Mouse (Mus musculus): ENCODE results near the gene Tmem51. TPM values are rescaled to one million over a fixed set of nuclear protein-coding genes. Genes with fewer than 3 reads are reported as not detected.

Tmem51 gene
- polyA plus RNA-seq, 1 experiment from 2014 or later, result 6.3 TPM

- Histone ChIP-seq H3K4me2 (ENCODE audit: low read depth, low read length, severe bottlenecking) (no peak overlapping the region), H3K9ac (ENCODE audit: low read length) (no peak overlapping the region), H3K27ac (ENCODE audit: low read depth, low read length) (no peak overlapping the region), H3K27me3 (ENCODE audit: control insufficient read depth, insufficient read depth, low read length) (no peaks in the 10 kb centered on the region), H3K36me3 (ENCODE audit: control insufficient read depth, insufficient read depth, low read length) (no peaks in the 10 kb centered on the region), H3K9me3 (ENCODE audit: control insufficient read depth, low read length) (no peaks in the 10 kb centered on the region), H3K4me3 (ENCODE audit: low read depth, low read length) (no peak overlapping the region), H3K4me1 (replicated peaks; ENCODE audit: control insufficient read depth, insufficient read depth, low read length) (no peaks in the 10 kb centered on the region)
- WGBS, result 64% methylated on average over 12 of the region's 12 CpGs
- DNase-seq (ENCODE audit: low spot score), result no peak
- ATAC-seq (replicated peaks; ENCODE audit: low FRiP score), result no peak
Measured at GRCm38 (mm10) chr4:142103081-142103671, 19.1 kb upstream of the Tmem51 start.

- no peak overlapping the region for H3K4me2 ChIP-seq (ENCODE audit: low read depth, low read length, severe bottlenecking)
- peak; percentile 83 for DNase-seq (ENCODE audit: low spot score)
- H3K9ac ChIP-seq (ENCODE audit: low read length), result no peak overlapping the region
- H3K27me3 ChIP-seq (ENCODE audit: control insufficient read depth, insufficient read depth, low read length), result peaks cover 2% of the 10 kb centered on the region; the same call in 1 of the 2 replicates
- WGBS, result 26% methylated on average over 8 of the region's 8 CpGs
- no peaks in the 10 kb centered on the region for H3K4me1 ChIP-seq (replicated peaks; ENCODE audit: control insufficient read depth, insufficient read depth, low read length)
- 0 out of 2 replicates have a peak, but pooled peaks have one; percentile 5 for ATAC-seq (replicated peaks; ENCODE audit: low FRiP score)
- no peak overlapping the region for H3K4me3 ChIP-seq (ENCODE audit: low read depth, low read length)
- no peak overlapping the region for H3K27ac ChIP-seq (ENCODE audit: low read depth, low read length)
- H3K36me3 ChIP-seq (ENCODE audit: control insufficient read depth, insufficient read depth, low read length), result no peaks in the 10 kb centered on the region
- H3K9me3 ChIP-seq (ENCODE audit: control insufficient read depth, low read length), result no peaks in the 10 kb centered on the region
Measured at GRCm38 (mm10) chr4:142098303-142098702, 14.2 kb upstream of the Tmem51 start.

GRCm38 (mm10) chr4:142097871-142098270 lies 13.8 kb upstream of the Tmem51 start:
- 48% methylated on average over 5 of the region's 5 CpGs for WGBS
- Histone ChIP-seq H3K9ac (ENCODE audit: low read length) (no peak overlapping the region), H3K4me3 (ENCODE audit: low read depth, low read length) (no peak overlapping the region), H3K4me2 (ENCODE audit: low read depth, low read length, severe bottlenecking) (no peak overlapping the region), H3K27me3 (ENCODE audit: control insufficient read depth, insufficient read depth, low read length) (peaks cover 2% of the 10 kb centered on the region; the same call in 1 of the 2 replicates), H3K4me1 (replicated peaks; ENCODE audit: control insufficient read depth, insufficient read depth, low read length) (no peaks in the 10 kb centered on the region), H3K36me3 (ENCODE audit: control insufficient read depth, insufficient read depth, low read length) (no peaks in the 10 kb centered on the region), H3K9me3 (ENCODE audit: control insufficient read depth, low read length) (no peaks in the 10 kb centered on the region), H3K27ac (ENCODE audit: low read depth, low read length) (no peak overlapping the region)
- ATAC-seq (replicated peaks; ENCODE audit: low FRiP score) (no peak), DNase-seq (ENCODE audit: low spot score) (no peak)

GRCm38 (mm10) chr4:142095513-142096241 lies 11.6 kb upstream of the Tmem51 start:
- H3K4me3 ChIP-seq (ENCODE audit: low read depth, low read length), result no peak overlapping the region
- DNase-seq (ENCODE audit: low spot score) (no peak), ATAC-seq (replicated peaks; ENCODE audit: low FRiP score) (no peak)
- WGBS, result 46% methylated on average over 15 of the region's 15 CpGs
- H3K27me3 ChIP-seq (ENCODE audit: control insufficient read depth, insufficient read depth, low read length), result peaks cover 2% of the 10 kb centered on the region; the same call in 1 of the 2 replicates
- H3K4me2 ChIP-seq (ENCODE audit: low read depth, low read length, severe bottlenecking), result no peak overlapping the region
- H3K9me3 ChIP-seq (ENCODE audit: control insufficient read depth, low read length), result no peaks in the 10 kb centered on the region
- no peak overlapping the region for H3K27ac ChIP-seq (ENCODE audit: low read depth, low read length)
- H3K36me3 ChIP-seq (ENCODE audit: control insufficient read depth, insufficient read depth, low read length), result no peaks in the 10 kb centered on the region
- no peaks in the 10 kb centered on the region for H3K4me1 ChIP-seq (replicated peaks; ENCODE audit: control insufficient read depth, insufficient read depth, low read length)
- no peak overlapping the region for H3K9ac ChIP-seq (ENCODE audit: low read length)

GRCm38 (mm10) chr4:142094386-142094785 lies 10.3 kb upstream of the Tmem51 start:
- H3K36me3 ChIP-seq (ENCODE audit: control insufficient read depth, insufficient read depth, low read length), result no peaks in the 10 kb centered on the region
- DNase-seq (ENCODE audit: low spot score) (no peak), ATAC-seq (replicated peaks; ENCODE audit: low FRiP score) (no peak)
- no peak overlapping the region for H3K4me3 ChIP-seq (ENCODE audit: low read depth, low read length)
- H3K4me2 ChIP-seq (ENCODE audit: low read depth, low read length, severe bottlenecking), result no peak overlapping the region
- WGBS, result 91% methylated on average over 11 of the region's 11 CpGs
- no peaks in the 10 kb centered on the region for H3K4me1 ChIP-seq (replicated peaks; ENCODE audit: control insufficient read depth, insufficient read depth, low read length)
- no peak overlapping the region for H3K27ac ChIP-seq (ENCODE audit: low read depth, low read length)
- no peaks in the 10 kb centered on the region for H3K9me3 ChIP-seq (ENCODE audit: control insufficient read depth, low read length)
- no peak overlapping the region for H3K9ac ChIP-seq (ENCODE audit: low read length)
- peaks cover 2% of the 10 kb centered on the region; the same call in 1 of the 2 replicates for H3K27me3 ChIP-seq (ENCODE audit: control insufficient read depth, insufficient read depth, low read length)

- H3K4me2 ChIP-seq (ENCODE audit: low read depth, low read length, severe bottlenecking), result no peak overlapping the region
- H3K4me3 ChIP-seq (ENCODE audit: low read depth, low read length), result no peak overlapping the region
- H3K4me1 ChIP-seq (replicated peaks; ENCODE audit: control insufficient read depth, insufficient read depth, low read length), result no peaks in the 10 kb centered on the region
- H3K9me3 ChIP-seq (ENCODE audit: control insufficient read depth, low read length), result no peaks in the 10 kb centered on the region
- peaks cover 5% of the 10 kb centered on the region; the same call in 1 of the 2 replicates for H3K27me3 ChIP-seq (ENCODE audit: control insufficient read depth, insufficient read depth, low read length)
- H3K36me3 ChIP-seq (ENCODE audit: control insufficient read depth, insufficient read depth, low read length), result no peaks in the 10 kb centered on the region
- WGBS, result 66% methylated on average over 2 of the region's 2 CpGs
- ATAC-seq (replicated peaks; ENCODE audit: low FRiP score), result no peak
- H3K27ac ChIP-seq (ENCODE audit: low read depth, low read length), result no peak overlapping the region
- H3K9ac ChIP-seq (ENCODE audit: low read length), result no peak overlapping the region
- DNase-seq (ENCODE audit: low spot score), result no peak
Measured at GRCm38 (mm10) chr4:142091100-142091499, 7.0 kb upstream of the Tmem51 start.

- H3K4me2 ChIP-seq (ENCODE audit: low read depth, low read length, severe bottlenecking), result no peak overlapping the region
- no peak for DNase-seq (ENCODE audit: low spot score)
- H3K4me1 ChIP-seq (replicated peaks; ENCODE audit: control insufficient read depth, insufficient read depth, low read length), result no peaks in the 10 kb centered on the region
- WGBS, result 70% methylated on average over 6 of the region's 6 CpGs
- H3K27ac ChIP-seq (ENCODE audit: low read depth, low read length), result no peak overlapping the region
- H3K36me3 ChIP-seq (ENCODE audit: control insufficient read depth, insufficient read depth, low read length), result no peaks in the 10 kb centered on the region
- H3K9ac ChIP-seq (ENCODE audit: low read length), result no peak overlapping the region
- no peak for ATAC-seq (replicated peaks; ENCODE audit: low FRiP score)
- no peaks in the 10 kb centered on the region for H3K9me3 ChIP-seq (ENCODE audit: control insufficient read depth, low read length)
- H3K27me3 ChIP-seq (ENCODE audit: control insufficient read depth, insufficient read depth, low read length), result peaks cover 8% of the 10 kb centered on the region
- no peak overlapping the region for H3K4me3 ChIP-seq (ENCODE audit: low read depth, low read length)
Measured at GRCm38 (mm10) chr4:142089966-142090365, 5.9 kb upstream of the Tmem51 start.

GRCm38 (mm10) chr4:142088836-142089235 lies 4.7 kb upstream of the Tmem51 start:
- Histone ChIP-seq H3K36me3 (ENCODE audit: control insufficient read depth, insufficient read depth, low read length) (no peaks in the 10 kb centered on the region), H3K27ac (ENCODE audit: low read depth, low read length) (no peak overlapping the region), H3K4me3 (ENCODE audit: low read depth, low read length) (no peak overlapping the region), H3K9me3 (ENCODE audit: control insufficient read depth, low read length) (no peaks in the 10 kb centered on the region), H3K4me2 (ENCODE audit: low read depth, low read length, severe bottlenecking) (no peak overlapping the region), H3K27me3 (ENCODE audit: control insufficient read depth, insufficient read depth, low read length) (peaks cover 17% of the 10 kb centered on the region), H3K9ac (ENCODE audit: low read length) (no peak overlapping the region), H3K4me1 (replicated peaks; ENCODE audit: control insufficient read depth, insufficient read depth, low read length) (peaks cover 7% of the 10 kb centered on the region; the same call in 1 of the 2 replicates)
- DNase-seq (ENCODE audit: low spot score) (no peak), ATAC-seq (replicated peaks; ENCODE audit: low FRiP score) (no peak)
- 82% methylated on average over 6 of the region's 6 CpGs for WGBS
